ENCODE assay signal across 9 mouse cellular contexts in genomic region chr15:98389796-98390195, GRCm38 (mm10). TPM values are rescaled to one million over a fixed set of nuclear protein-coding genes. Genes with fewer than 3 reads are reported as not detected.
DNase-seq lines count a peak whose midpoint lies in the region; ATAC-seq and TF ChIP-seq lines count a peak whose summit lies in the region.
"Had no signal": no experiment of that assay in that cellular context is flagged by ENCODE, and none has a peak within 500 bp of the region (broad histone marks: within the 10 kb centered on the region; RNA-seq: fewer than 3 reads in every experiment).

No protein-coding gene starts in this region.

- H3K9ac ChIP-seq in ES-E14 (ENCODE audit: insufficient read depth, low read depth, low read length, poor library complexity, severe bottlenecking) = no peak overlapping the region
- no peak overlapping the region for H3K9ac ChIP-seq in embryonic facial prominence, embryonic 14.5 days (ENCODE audit: low read depth, low read length)

- no peaks in the 10 kb centered on the region for H3K4me1 ChIP-seq in ES-E14 (ENCODE audit: control insufficient read depth in 2 of 2, insufficient read depth in 2 of 2, low read length in 2 of 2, poor library complexity in 1 of 2)
- no peaks in the 10 kb centered on the region for H3K4me1 ChIP-seq in embryonic facial prominence, embryonic 14.5 days (ENCODE audit: control insufficient read depth, insufficient read depth, low read length)

- no peak overlapping the region for H3K27ac ChIP-seq in ES-E14 (ENCODE audit: insufficient read depth, low read depth, low read length, poor library complexity, severe bottlenecking)
- H3K27ac ChIP-seq in embryonic facial prominence, embryonic 14.5 days (replicated peaks; ENCODE audit: low read depth, low read length) = no peak overlapping the region

- H3K9me3 ChIP-seq in ES-E14 (ENCODE audit: control insufficient read depth, insufficient read depth, low read depth, low read length) = no peaks in the 10 kb centered on the region
- H3K9me3 ChIP-seq in embryonic facial prominence, embryonic 14.5 days (ENCODE audit: control insufficient read depth, low read length) = peaks cover under 1% of the 10 kb centered on the region; the same call in 1 of the 2 replicates

- no peak overlapping the region for H3K4me3 ChIP-seq in ES-E14 (ENCODE audit: insufficient read depth in 1 of 2, low read depth in 1 of 2, low read length in 2 of 2, poor library complexity in 1 of 2, severe bottlenecking in 1 of 2)
- no peak overlapping the region for H3K4me3 ChIP-seq in embryonic facial prominence, embryonic 14.5 days (ENCODE audit: low read depth, low read length)

- 30% methylated on average over 7 of the region's 7 CpGs for WGBS in embryonic facial prominence, embryonic 14.5 days

- no peaks in the 10 kb centered on the region for H3K36me3 ChIP-seq in ES-E14 (ENCODE audit: control insufficient read depth, insufficient read depth, low read length, poor library complexity, severe bottlenecking)
- no peaks in the 10 kb centered on the region for H3K36me3 ChIP-seq in embryonic facial prominence, embryonic 14.5 days (ENCODE audit: control insufficient read depth, insufficient read depth, low read length)

- no peak overlapping the region for H3K4me2 ChIP-seq in embryonic facial prominence, embryonic 14.5 days (ENCODE audit: low read depth, low read length)

- H3K27me3 ChIP-seq in embryonic facial prominence, embryonic 14.5 days (replicated peaks; ENCODE audit: control insufficient read depth, insufficient read depth, low read length) = no peaks in the 10 kb centered on the region

- intact Hi-C loops in heart, postnatal 14 days (cut with DNase I) = loop anchor here (2.0 to 5.0 kb wide), 3 partner anchors 85 to 297 kb away; partner anchors contain the start of genes Pfkm and Senp1

- in situ Hi-C loops in ES-E14 (cut with MboI; ENCODE audit: low sequenced_read_pairs in 2 of 2, unreplicated experiment in 2 of 2) = no loop called here

- peak; percentile 70 for DNase-seq in ES-E14 (ENCODE audit: low read depth, low spot score)
- peak; percentile 70 to 76 for DNase-seq in adrenal gland, postnatal 4 days (ENCODE audit: low spot score in 2 of 2)
- peak; percentile 82 for DNase-seq in embryonic facial prominence, embryonic 14.5 days (ENCODE audit: low spot score)
- DNase-seq in heart, postnatal 14 days = peak; percentile 79 to 86
- DNase-seq in layer of hippocampus, adult 18-20 months (ENCODE audit: low spot score in 2 of 2) = peak; percentile 48 to 53
- DNase-seq in lung, postnatal 10 days = peak; percentile 86
- peak; percentile 56 for DNase-seq in retina, postnatal 7 days (ENCODE audit: low read depth, low spot score)
- peak; percentile 80 for DNase-seq in urinary bladder, postnatal 25 days (ENCODE audit: low spot score)

- no peak; the same call in 1 of the 2 replicates for ATAC-seq in embryonic facial prominence, embryonic 14.5 days (ENCODE audit: low read depth)

TF ChIP-seq in ES-E14, 5 proteins besides CTCF, POLR2A, EP300 and RAD21:
- TF ChIP-seq MAFK (IDR thresholded peaks at IDR 0.05; ENCODE audit: insufficient read depth, low read depth, low read length) (no peak), ZC3H11A (IDR thresholded peaks at IDR 0.05; ENCODE audit: borderline replicate concordance, low read depth, low read length) (peak; percentile 90), ZNF384 (IDR thresholded peaks at IDR 0.05; ENCODE audit: low read depth, low read length) (no peak), HCFC1 (IDR thresholded peaks at IDR 0.05; ENCODE audit: borderline replicate concordance, insufficient read depth, low read length) (no peak), CHD2 (IDR thresholded peaks at IDR 0.05; ENCODE audit: low read depth, low read length) (no peak)

RNA-seq across cellular contexts. Expression of gene Olfr283, which starts 9.1 kb away (rescaled TPM):
- not detected in 2 replicates for total RNA-seq in ES-E14 (2012; rRNA removed)
- not detected for total RNA-seq in adrenal gland, postnatal 4 days (2021)
- polyA plus RNA-seq in embryonic facial prominence, embryonic 14.5 days (2014; fragmentation: Nextera tagmentation; extraction: Ambion mirVana) = not detected in 2 replicates
- not detected for total RNA-seq in heart, postnatal 14 days (2021)
- total RNA-seq in layer of hippocampus, adult 18-20 months (2021) = not detected
- polyA plus RNA-seq: liver, embryonic 16.5 days had no signal

RNA-seq across cellular contexts. Expression of gene Olfr282, which starts 41.2 kb away (rescaled TPM):
- not detected in 2 replicates for total RNA-seq in ES-E14 (2012; rRNA removed)
- total RNA-seq in adrenal gland, postnatal 4 days (2021) = not detected
- polyA plus RNA-seq in embryonic facial prominence, embryonic 14.5 days (2014; fragmentation: Nextera tagmentation; extraction: Ambion mirVana) = 0.17 TPM in 1 of 2 replicates, not detected in the other
- total RNA-seq in heart, postnatal 14 days (2021) = not detected
- not detected for total RNA-seq in layer of hippocampus, adult 18-20 months (2021)
- polyA plus RNA-seq: liver, embryonic 16.5 days had no signal

RNA-seq across cellular contexts. Expression of gene Olfr284, which starts 49.0 kb away (rescaled TPM):
- not detected in 2 replicates for total RNA-seq in ES-E14 (2012; rRNA removed)
- total RNA-seq in adrenal gland, postnatal 4 days (2021) = not detected
- 0.43 TPM in 1 of 2 replicates, not detected in the other for polyA plus RNA-seq in embryonic facial prominence, embryonic 14.5 days (2014; fragmentation: Nextera tagmentation; extraction: Ambion mirVana)
- total RNA-seq in heart, postnatal 14 days (2021) = not detected
- total RNA-seq in layer of hippocampus, adult 18-20 months (2021) = not detected
- polyA plus RNA-seq: liver, embryonic 16.5 days had no signal
